Mouse (Mus musculus) C2C12 (cell line): ENCODE results near the gene Cd300ld3.
"Not testable (repeated sequence)": the region's sequence is repeated elsewhere in the genome, so short reads cannot be mapped to it uniquely, and the experiment has no call there.

Experiments
- CEBPB ChIP-seq: IDR thresholded peaks from one replicate; pipeline ENCODE4 v1.6.1; 2011; ENCODE audit warnings: low read depth, mild to moderate bottlenecking, control low read depth, moderate library complexity
- CTCF ChIP-seq: IDR thresholded peaks from one replicate; pipeline ENCODE4 v1.5.1; 2011; ENCODE audit not compliant: control insufficient read depth, insufficient read depth, insufficient read length
- FOSL1 ChIP-seq: IDR thresholded peaks from one replicate; pipeline ENCODE4 v1.8.0; 2011; ENCODE audit warnings: mild to moderate bottlenecking, low read length; ENCODE audit not compliant: poor library complexity, insufficient read depth, severe bottlenecking
- MAX ChIP-seq: IDR thresholded peaks from one replicate; pipeline ENCODE4 v1.6.1; 2011; ENCODE audit warnings: mild to moderate bottlenecking, control low read depth
- MYOD1 ChIP-seq: IDR thresholded peaks from one replicate; pipeline ENCODE4 v1.6.1; 2011; ENCODE audit warnings: low read depth; ENCODE audit not compliant: control insufficient read depth, insufficient read length
- MYOG ChIP-seq: IDR thresholded peaks from one replicate; pipeline ENCODE4 v1.6.1; 2011; ENCODE audit not compliant: control insufficient read depth, insufficient read length; ENCODE audit errors: extremely low read depth
- USF1 ChIP-seq: IDR thresholded peaks from one replicate; pipeline ENCODE4 v1.6.1; 2011; ENCODE audit warnings: low read depth, mild to moderate bottlenecking, control low read depth, moderate library complexity

DNA sequence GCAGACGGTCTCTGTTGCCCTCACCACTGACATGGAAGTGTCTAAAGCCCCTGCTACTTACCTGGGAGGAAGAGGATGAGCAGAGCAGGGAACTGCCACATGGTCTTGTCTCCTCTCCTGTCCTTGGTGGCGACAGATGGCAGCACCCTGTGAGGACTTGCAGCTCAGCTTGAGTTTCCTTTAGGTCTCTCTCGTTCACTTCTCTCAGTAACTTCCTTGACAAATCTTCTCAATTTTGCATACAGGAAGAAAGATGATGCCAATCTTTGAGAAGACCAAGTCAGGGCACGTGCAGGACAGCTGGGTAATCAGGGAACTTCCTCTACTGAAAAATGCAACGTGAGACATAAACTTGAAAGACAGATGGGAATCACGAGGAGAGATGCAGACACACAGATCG is 32.1 kb downstream of the Cd300ld3 start, which contains the start of gene Cd300ld2:
- TF ChIP-seq MYOD1, MAX, USF1, CTCF, CEBPB, FOSL1, MYOG: not testable (repeated sequence)
